Mouse (Mus musculus) bone marrow macrophage, adult 2 months (primary cell): ENCODE results near the gene Catsperz.

Experiments used
- CTCF ChIP-seq: IDR thresholded peaks from 2 replicates; pipeline ENCODE4 v1.5.1; 2012; ENCODE audit warnings: low read depth, mild to moderate bottlenecking, low read length, moderate library complexity
- POLR2A ChIP-seq: IDR thresholded peaks from 2 replicates; pipeline ENCODE4 v1.6.1; 2012; ENCODE audit warnings: mild to moderate bottlenecking, low read depth, low read length, borderline replicate concordance

GRCm38 (mm10) chr19:6947742-6948141 lies 22.6 kb upstream of the Catsperz start:
- no peak for TF ChIP-seq CTCF
- no peak for TF ChIP-seq POLR2A
